ENCODE assay signal across 14 mouse cellular contexts in genomic region chr2:129998476-129998875, GRCm38 (mm10). TPM values are rescaled to one million over a fixed set of nuclear protein-coding genes. Genes with fewer than 3 reads are reported as not detected.
DNase-seq lines count a peak whose midpoint lies in the region; ATAC-seq and TF ChIP-seq lines count a peak whose summit lies in the region.
"Had no signal": no experiment of that assay in that cellular context is flagged by ENCODE, and none has a peak within 500 bp of the region (broad histone marks: within the 10 kb centered on the region; RNA-seq: fewer than 3 reads in every experiment).

No protein-coding gene starts in this region.

- no peak for TF ChIP-seq EP300 in heart, adult 2 months (IDR thresholded peaks at IDR 0.05; ENCODE audit: insufficient read depth, low read depth, low read length)

- H3K27ac ChIP-seq in neural tube, embryonic 14.5 days (ENCODE audit: low read depth, low read length) = no peak overlapping the region
- peak overlapping the region; percentile 86 for H3K27ac ChIP-seq in forebrain, embryonic 16.5 days (ENCODE audit: low read length)
- no peak overlapping the region for H3K27ac ChIP-seq in heart, adult 2 months
- H3K27ac ChIP-seq: heart, embryonic 10.5 days; kidney, postnatal 0 days; liver, embryonic 13.5 days had no signal

- no peak overlapping the region for H3K4me3 ChIP-seq in neural tube, embryonic 14.5 days (ENCODE audit: low read depth, low read length)
- H3K4me3 ChIP-seq in forebrain, embryonic 16.5 days (replicated peaks; ENCODE audit: low read length) = no peak overlapping the region
- H3K4me3 ChIP-seq in heart, adult 2 months = no peak overlapping the region
- H3K4me3 ChIP-seq: erythroblast, embryonic 14.5 days; heart, embryonic 10.5 days; liver, embryonic 13.5 days; myocyte had no signal

- no peaks in the 10 kb centered on the region for H3K79me2 ChIP-seq in heart, adult 2 months (replicated peaks; ENCODE audit: control insufficient read depth, insufficient read depth, low read length)

- DNase-seq in neural tube, embryonic 10.5 days (ENCODE audit: extremely low spot score, low spot score) = no peak
- peak; percentile 82 to 84 for DNase-seq in layer of hippocampus, postnatal 36 days
- DNase-seq in embryo, embryonic 10.5 days (ENCODE audit: low spot score) = no peak
- DNase-seq in heart, adult 11 months = no peak
- no peak for DNase-seq in heart, adult 2 months
- DNase-seq: liver, embryonic 13.5 days; lung, postnatal 4 days had no signal

- WGBS in neural tube, embryonic 14.5 days = 51% methylated on average over 7 of the region's 7 CpGs
- WGBS in forebrain, embryonic 16.5 days = 40% methylated on average over 7 of the region's 7 CpGs
- 60% methylated on average over 7 of the region's 7 CpGs for WGBS in heart, adult 2 months

- no peak overlapping the region for H3K9ac ChIP-seq in neural tube, embryonic 14.5 days (replicated peaks; ENCODE audit: low read depth, low read length)
- H3K9ac ChIP-seq in forebrain, embryonic 16.5 days (replicated peaks; ENCODE audit: low read depth, low read length) = no peak overlapping the region
- H3K9ac ChIP-seq in heart, adult 2 months (ENCODE audit: low read depth, low read length) = no peak overlapping the region
- H3K9ac ChIP-seq: liver, embryonic 13.5 days had no signal

- no peaks in the 10 kb centered on the region; the same call in 1 of the 2 replicates for H3K4me1 ChIP-seq in neural tube, embryonic 14.5 days (ENCODE audit: control insufficient read depth, insufficient read depth, low read length)
- H3K4me1 ChIP-seq in forebrain, embryonic 16.5 days (replicated peaks; ENCODE audit: control insufficient read depth, insufficient read depth, low read length) = peaks cover 8% of the 10 kb centered on the region
- H3K4me1 ChIP-seq in heart, adult 2 months (ENCODE audit: control insufficient read depth, insufficient read depth, low read length) = no peaks in the 10 kb centered on the region
- H3K4me1 ChIP-seq: heart, embryonic 10.5 days; liver, embryonic 13.5 days had no signal

- no peak for TF ChIP-seq CTCF in heart, adult 2 months (IDR thresholded peaks at IDR 0.05)

- no peaks in the 10 kb centered on the region for H3K9me3 ChIP-seq in neural tube, embryonic 14.5 days (ENCODE audit: control insufficient read depth, low read length)
- no peaks in the 10 kb centered on the region for H3K9me3 ChIP-seq in forebrain, embryonic 16.5 days (ENCODE audit: control insufficient read depth, low read length)
- H3K9me3 ChIP-seq: heart, embryonic 10.5 days; liver, embryonic 13.5 days had no signal

- intact Hi-C loops in heart, adult 2 months (cut with DNase I) = no loop called here

- no peaks in the 10 kb centered on the region for H3K27me3 ChIP-seq in neural tube, embryonic 14.5 days (ENCODE audit: control insufficient read depth, insufficient read depth, low read length)
- no peaks in the 10 kb centered on the region for H3K27me3 ChIP-seq in forebrain, embryonic 16.5 days (replicated peaks; ENCODE audit: control insufficient read depth, insufficient read depth, low read length)
- no peaks in the 10 kb centered on the region for H3K27me3 ChIP-seq in heart, adult 2 months (ENCODE audit: control insufficient read depth, insufficient read depth, low read length)
- H3K27me3 ChIP-seq: liver, embryonic 13.5 days had no signal

- H3K36me3 ChIP-seq in neural tube, embryonic 14.5 days (ENCODE audit: control insufficient read depth, insufficient read depth, low read length) = no peaks in the 10 kb centered on the region
- H3K36me3 ChIP-seq in forebrain, embryonic 16.5 days (ENCODE audit: control insufficient read depth, insufficient read depth) = no peaks in the 10 kb centered on the region
- H3K36me3 ChIP-seq in heart, adult 2 months (ENCODE audit: control insufficient read depth, insufficient read depth, low read length) = no peaks in the 10 kb centered on the region
- H3K36me3 ChIP-seq: heart, embryonic 10.5 days; liver, embryonic 13.5 days had no signal

- peak; percentile 44; the same call in 1 of the 2 replicates for ATAC-seq in neural tube, embryonic 14.5 days (ENCODE audit: low read depth)
- peak; percentile 92 for ATAC-seq in forebrain, embryonic 16.5 days
- ATAC-seq: hindbrain, embryonic 16.5 days had no signal

- H3K4me2 ChIP-seq in neural tube, embryonic 14.5 days (ENCODE audit: low read depth, low read length) = no peak overlapping the region
- no peak overlapping the region for H3K4me2 ChIP-seq in forebrain, embryonic 16.5 days (ENCODE audit: low read length)
- H3K4me2 ChIP-seq: liver, embryonic 13.5 days had no signal

- TF ChIP-seq POLR2A in heart, adult 2 months (IDR thresholded peaks at IDR 0.05; ENCODE audit: insufficient read depth, low read depth, low read length) = no peak

RNA-seq across cellular contexts. Expression of gene Tgm3, which starts 13.7 kb away (rescaled TPM):
- 0.04 TPM in 1 of 2 replicates, not detected in the other for polyA plus RNA-seq in neural tube, embryonic 14.5 days (2014; fragmentation: Nextera tagmentation; extraction: Ambion mirVana)
- polyA plus RNA-seq in forebrain, embryonic 16.5 days (2015; fragmentation: Nextera tagmentation; extraction: Ambion mirVana) = 0.05 and 0.06 TPM in 2 replicates
- under 1 TPM; 0.15 to 0.33 TPM for total RNA-seq in layer of hippocampus, postnatal 36 days (2021)
- total RNA-seq in heart, adult 2 months (2021) = not detected
- 0.06 and 0.08 TPM in 2 replicates for polyA plus RNA-seq in heart, adult 2 months (2012; rRNA removed)
- polyA plus RNA-seq: erythroblast, embryonic 14.5 days; heart, embryonic 10.5 days; hindbrain, embryonic 16.5 days; kidney, postnatal 0 days; liver, embryonic 13.5 days; myocyte had no signal

Comparison
In these comparisons a context has a peak if more than half of its experiments do, and no peak if none do; other contexts are left out.
1. DNase-seq: peak in layer of hippocampus, postnatal 36 days (2 of 2); none in neural tube, embryonic 10.5 days (single experiment), embryo, embryonic 10.5 days (single experiment), heart, adult 11 months (single experiment) and heart, adult 2 months (0 of 2).